Mouse (Mus musculus) liver (tissue): ENCODE results near the gene Slc25a11.
A peak's percentile ranks its signal among the peaks of the same experiment; 100 is the strongest.

Experiments
- DNase-seq: peaks from one replicate; pipeline ENCODE4 v3.0.0-alpha.2; 2020; ENCODE audit warnings: mixed read lengths

The Slc25a11 gene

GRCm38 (mm10) chr11:70650322-70651175 lies 3.3 kb upstream of the Slc25a11 start:
- peak; percentile 61 for DNase-seq

- DNase-seq: no peak
Observed at GRCm38 (mm10) chr11:70649185-70649734, 2.0 kb upstream of the Slc25a11 start.

GRCm38 (mm10) chr11:70648512-70648911 lies 1.2 kb upstream of the Slc25a11 start:
- DNase-seq: no peak

GRCm38 (mm10) chr11:70647716-70648420 lies 589 bp upstream of the Slc25a11 start:
- peak; percentile 55 for DNase-seq

- no peak for DNase-seq
Observed at GRCm38 (mm10) chr11:70646259-70646555, 1.1 kb downstream of the Slc25a11 start.

- DNase-seq: no peak
Observed at GRCm38 (mm10) chr11:70645461-70646258, 1.6 kb downstream of the Slc25a11 start.

GRCm38 (mm10) chr11:70644564-70645103 lies 2.6 kb downstream of the Slc25a11 start:
- DNase-seq: no peak

GRCm38 (mm10) chr11:70643051-70643450 lies 4.2 kb downstream of the Slc25a11 start:
- no peak for DNase-seq

GRCm38 (mm10) chr11:70641241-70641640 lies 6.0 kb downstream of the Slc25a11 start:
- DNase-seq: no peak

- no peak for DNase-seq
Observed at GRCm38 (mm10) chr11:70639976-70640375, 7.3 kb downstream of the Slc25a11 start.

GRCm38 (mm10) chr11:70638714-70639278 lies 8.5 kb downstream of the Slc25a11 start, which contains the start of gene Gp1ba:
Gene Gp1ba, plus strand, starts transcription at chr11:70639122.
- peak; percentile 75 for DNase-seq

- no peak for DNase-seq
Observed at GRCm38 (mm10) chr11:70638293-70638692, 9.0 kb downstream of the Slc25a11 start.

GRCm38 (mm10) chr11:70637764-70638163 lies 9.5 kb downstream of the Slc25a11 start:
- DNase-seq: no peak

- no peak for DNase-seq
Observed at GRCm38 (mm10) chr11:70635601-70636000, 11.7 kb downstream of the Slc25a11 start.

GRCm38 (mm10) chr11:70630129-70630528 lies 17.1 kb downstream of the Slc25a11 start:
- DNase-seq: no peak

- DNase-seq: peak; percentile 47
Observed at GRCm38 (mm10) chr11:70629557-70629956, 17.7 kb downstream of the Slc25a11 start.

GRCm38 (mm10) chr11:70628431-70628830 lies 18.8 kb downstream of the Slc25a11 start:
- no peak for DNase-seq

- no peak for DNase-seq
Observed at GRCm38 (mm10) chr11:70626877-70627276, 20.4 kb downstream of the Slc25a11 start.

GRCm38 (mm10) chr11:70625473-70625872 lies 21.8 kb downstream of the Slc25a11 start:
- peak; percentile 77 for DNase-seq

- no peak for DNase-seq
Observed at GRCm38 (mm10) chr11:70623053-70623742, 24.1 kb downstream of the Slc25a11 start.

GRCm38 (mm10) chr11:70621972-70622814 lies 25.1 kb downstream of the Slc25a11 start:
- peak; percentile 50 for DNase-seq
